Mouse (Mus musculus): ENCODE measurements around the gene 2010300C02Rik. TPM values are rescaled to one million over a fixed set of nuclear protein-coding genes. Genes with fewer than 3 reads are reported as not detected.

2010300C02Rik gene
- polyA plus RNA-seq, 1 experiment from 2014 or later: 6.5 TPM

DNA sequence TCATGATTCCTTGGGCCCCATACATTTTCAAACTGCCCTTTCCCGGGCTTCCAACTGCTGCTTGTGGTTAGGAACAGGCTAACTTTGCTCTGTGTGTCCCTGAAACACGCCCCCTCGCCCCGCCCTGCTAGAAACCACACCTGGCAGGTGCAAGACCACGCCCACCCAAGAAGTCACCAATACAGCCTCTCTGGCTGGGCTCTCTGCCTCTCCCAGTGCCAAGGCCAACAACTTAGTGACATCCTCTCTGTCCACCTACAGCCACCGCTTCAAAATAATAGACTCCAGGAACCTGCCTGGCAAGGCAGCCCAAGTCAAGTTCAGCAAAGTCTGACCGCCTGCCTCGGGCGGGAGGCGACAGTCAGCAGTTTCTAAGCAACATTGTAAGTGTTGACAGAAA lies 53.3 kb downstream of the 2010300C02Rik start:
- H3K4me3 ChIP-seq (ENCODE audit: low read depth, low read length): no peak overlapping the region
- DNase-seq (ENCODE audit: low spot score): peak; percentile 55
- H3K27ac ChIP-seq (replicated peaks; ENCODE audit: low read depth, low read length): no peak overlapping the region
- H3K4me2 ChIP-seq (ENCODE audit: low read depth, low read length): no peak overlapping the region
- 42% methylated on average over 10 of the region's 10 CpGs for WGBS
- H3K4me1 ChIP-seq (ENCODE audit: control insufficient read depth, insufficient read depth, low read length): no peaks in the 10 kb centered on the region
- H3K9me3 ChIP-seq (ENCODE audit: control insufficient read depth, low read length): no peaks in the 10 kb centered on the region
- no peak overlapping the region for H3K9ac ChIP-seq (ENCODE audit: low read depth, low read length)
- H3K36me3 ChIP-seq (ENCODE audit: control insufficient read depth, insufficient read depth, low read length): no peaks in the 10 kb centered on the region
- peak; percentile 71; the same call in 1 of the 2 replicates for ATAC-seq (ENCODE audit: low read depth)
- no peaks in the 10 kb centered on the region for H3K27me3 ChIP-seq (replicated peaks; ENCODE audit: control insufficient read depth, insufficient read depth, low read length)

GRCm38 (mm10) chr1:37665539-37666323 lies 54.2 kb downstream of the 2010300C02Rik start:
- ATAC-seq (ENCODE audit: low read depth): peak; percentile 51; the same call in 1 of the 2 replicates
- DNase-seq (ENCODE audit: low spot score): no peak
- H3K9ac ChIP-seq (ENCODE audit: low read depth, low read length): no peak overlapping the region
- WGBS: 53% methylated on average over 13 of the region's 14 CpGs
- no peaks in the 10 kb centered on the region for H3K27me3 ChIP-seq (replicated peaks; ENCODE audit: control insufficient read depth, insufficient read depth, low read length)
- no peak overlapping the region for H3K4me2 ChIP-seq (ENCODE audit: low read depth, low read length)
- no peaks in the 10 kb centered on the region for H3K36me3 ChIP-seq (ENCODE audit: control insufficient read depth, insufficient read depth, low read length)
- no peaks in the 10 kb centered on the region for H3K9me3 ChIP-seq (ENCODE audit: control insufficient read depth, low read length)
- H3K4me1 ChIP-seq (ENCODE audit: control insufficient read depth, insufficient read depth, low read length): no peaks in the 10 kb centered on the region
- no peak overlapping the region for H3K4me3 ChIP-seq (ENCODE audit: low read depth, low read length)
- no peak overlapping the region for H3K27ac ChIP-seq (replicated peaks; ENCODE audit: low read depth, low read length)

- no peaks in the 10 kb centered on the region for H3K27me3 ChIP-seq (replicated peaks; ENCODE audit: control insufficient read depth, insufficient read depth, low read length)
- no peak overlapping the region for H3K4me3 ChIP-seq (ENCODE audit: low read depth, low read length)
- ATAC-seq (ENCODE audit: low read depth): no peak
- 75% methylated on average over 2 of the region's 2 CpGs for WGBS
- no peak overlapping the region for H3K27ac ChIP-seq (replicated peaks; ENCODE audit: low read depth, low read length)
- H3K36me3 ChIP-seq (ENCODE audit: control insufficient read depth, insufficient read depth, low read length): no peaks in the 10 kb centered on the region
- H3K9me3 ChIP-seq (ENCODE audit: control insufficient read depth, low read length): no peaks in the 10 kb centered on the region
- H3K4me2 ChIP-seq (ENCODE audit: low read depth, low read length): no peak overlapping the region
- no peak overlapping the region for H3K9ac ChIP-seq (ENCODE audit: low read depth, low read length)
- DNase-seq (ENCODE audit: low spot score): no peak
- no peaks in the 10 kb centered on the region for H3K4me1 ChIP-seq (ENCODE audit: control insufficient read depth, insufficient read depth, low read length)
These were observed 55.4 kb downstream of the 2010300C02Rik start for GRCm38 (mm10) chr1:37664496-37664895.

GRCm38 (mm10) chr1:37663606-37664005 lies 56.3 kb downstream of the 2010300C02Rik start:
- no peak overlapping the region for H3K4me3 ChIP-seq (ENCODE audit: low read depth, low read length)
- H3K9ac ChIP-seq (ENCODE audit: low read depth, low read length): no peak overlapping the region
- no peaks in the 10 kb centered on the region for H3K36me3 ChIP-seq (ENCODE audit: control insufficient read depth, insufficient read depth, low read length)
- H3K4me1 ChIP-seq (ENCODE audit: control insufficient read depth, insufficient read depth, low read length): no peaks in the 10 kb centered on the region
- H3K4me2 ChIP-seq (ENCODE audit: low read depth, low read length): no peak overlapping the region
- ATAC-seq (ENCODE audit: low read depth) (no peak), DNase-seq (ENCODE audit: low spot score) (no peak)
- H3K27ac ChIP-seq (replicated peaks; ENCODE audit: low read depth, low read length): no peak overlapping the region
- H3K27me3 ChIP-seq (replicated peaks; ENCODE audit: control insufficient read depth, insufficient read depth, low read length): no peaks in the 10 kb centered on the region
- no peaks in the 10 kb centered on the region for H3K9me3 ChIP-seq (ENCODE audit: control insufficient read depth, low read length)
- WGBS: 86% methylated on average over 5 of the region's 5 CpGs

DNA sequence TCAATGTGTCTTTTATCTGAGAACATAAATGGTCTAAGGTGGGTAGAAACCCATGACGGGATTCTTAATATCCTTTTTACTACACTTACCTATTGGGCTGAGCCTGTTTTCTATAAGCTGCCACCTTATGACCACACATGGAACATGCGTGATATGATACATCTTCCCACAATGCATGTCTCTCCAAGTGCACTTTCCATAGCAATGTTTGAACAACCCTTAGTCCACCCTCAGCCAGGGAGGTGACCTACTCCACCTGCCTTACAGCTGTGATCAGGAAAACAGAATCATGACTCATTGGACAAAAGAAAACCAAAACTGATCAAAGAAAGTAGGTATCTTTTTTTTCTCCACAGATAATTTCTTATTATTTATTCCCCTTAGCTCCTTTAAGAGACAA lies 63.9 kb downstream of the 2010300C02Rik start:
- WGBS: 94% methylated on average over 2 of the region's 2 CpGs
- no peak overlapping the region for H3K4me2 ChIP-seq (ENCODE audit: low read depth, low read length)
- ATAC-seq (ENCODE audit: low read depth): no peak
- no peaks in the 10 kb centered on the region for H3K36me3 ChIP-seq (ENCODE audit: control insufficient read depth, insufficient read depth, low read length)
- DNase-seq (ENCODE audit: low spot score): no peak
- no peaks in the 10 kb centered on the region for H3K4me1 ChIP-seq (ENCODE audit: control insufficient read depth, insufficient read depth, low read length)
- H3K4me3 ChIP-seq (ENCODE audit: low read depth, low read length): no peak overlapping the region
- H3K27me3 ChIP-seq (replicated peaks; ENCODE audit: control insufficient read depth, insufficient read depth, low read length): no peaks in the 10 kb centered on the region
- no peak overlapping the region for H3K27ac ChIP-seq (replicated peaks; ENCODE audit: low read depth, low read length)
- no peak overlapping the region for H3K9ac ChIP-seq (ENCODE audit: low read depth, low read length)
- H3K9me3 ChIP-seq (ENCODE audit: control insufficient read depth, low read length): peaks cover 10% of the 10 kb centered on the region; the same call in 1 of the 2 replicates

DNA sequence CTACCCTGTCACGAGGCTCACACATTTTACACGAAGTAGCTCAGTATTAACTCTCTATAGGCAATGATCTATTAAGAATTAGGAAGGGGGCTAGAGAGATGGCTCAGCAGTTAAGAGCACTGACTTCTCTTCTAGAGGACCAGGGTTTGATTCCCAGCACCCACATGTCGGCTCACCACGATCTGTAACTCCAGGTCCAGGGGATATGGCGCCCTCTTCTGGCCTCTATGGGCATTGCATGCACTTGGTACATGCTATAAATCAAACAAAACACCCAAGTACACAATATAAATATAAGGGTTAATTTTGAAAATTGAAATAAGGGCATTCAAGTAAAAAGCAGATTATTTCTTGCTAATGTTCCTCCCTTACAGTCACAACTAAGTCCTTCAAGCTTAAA lies 65.9 kb downstream of the 2010300C02Rik start:
- Histone ChIP-seq H3K36me3 (ENCODE audit: control insufficient read depth, insufficient read depth, low read length) (no peaks in the 10 kb centered on the region), H3K4me3 (ENCODE audit: low read depth, low read length) (no peak overlapping the region), H3K9me3 (ENCODE audit: control insufficient read depth, low read length) (peaks cover 10% of the 10 kb centered on the region; the same call in 1 of the 2 replicates), H3K27ac (replicated peaks; ENCODE audit: low read depth, low read length) (no peak overlapping the region), H3K4me1 (ENCODE audit: control insufficient read depth, insufficient read depth, low read length) (no peaks in the 10 kb centered on the region), H3K27me3 (replicated peaks; ENCODE audit: control insufficient read depth, insufficient read depth, low read length) (no peaks in the 10 kb centered on the region), H3K4me2 (ENCODE audit: low read depth, low read length) (no peak overlapping the region), H3K9ac (ENCODE audit: low read depth, low read length) (no peak overlapping the region)
- DNase-seq (ENCODE audit: low spot score) (no peak), ATAC-seq (ENCODE audit: low read depth) (no peak)
- 77% methylated on average over 5 of the region's 5 CpGs for WGBS

- no peaks in the 10 kb centered on the region for H3K4me1 ChIP-seq (ENCODE audit: control insufficient read depth, insufficient read depth, low read length)
- no peaks in the 10 kb centered on the region for H3K27me3 ChIP-seq (replicated peaks; ENCODE audit: control insufficient read depth, insufficient read depth, low read length)
- H3K36me3 ChIP-seq (ENCODE audit: control insufficient read depth, insufficient read depth, low read length): no peaks in the 10 kb centered on the region
- DNase-seq (ENCODE audit: low spot score): no peak
- no peak overlapping the region for H3K4me2 ChIP-seq (ENCODE audit: low read depth, low read length)
- no peak overlapping the region for H3K27ac ChIP-seq (replicated peaks; ENCODE audit: low read depth, low read length)
- no peak for ATAC-seq (ENCODE audit: low read depth)
- no peak overlapping the region for H3K9ac ChIP-seq (ENCODE audit: low read depth, low read length)
- no peak overlapping the region for H3K4me3 ChIP-seq (ENCODE audit: low read depth, low read length)
- no peaks in the 10 kb centered on the region for H3K9me3 ChIP-seq (ENCODE audit: control insufficient read depth, low read length)
- 83% methylated on average over 10 of the region's 10 CpGs for WGBS
These were observed 72.8 kb downstream of the 2010300C02Rik start for GRCm38 (mm10) chr1:37647066-37647465.

GRCm38 (mm10) chr1:37644501-37644900 lies 75.4 kb downstream of the 2010300C02Rik start:
- Histone ChIP-seq H3K4me1 (ENCODE audit: control insufficient read depth, insufficient read depth, low read length) (no peaks in the 10 kb centered on the region), H3K4me3 (ENCODE audit: low read depth, low read length) (no peak overlapping the region), H3K27me3 (replicated peaks; ENCODE audit: control insufficient read depth, insufficient read depth, low read length) (no peaks in the 10 kb centered on the region), H3K9ac (ENCODE audit: low read depth, low read length) (no peak overlapping the region), H3K36me3 (ENCODE audit: control insufficient read depth, insufficient read depth, low read length) (no peaks in the 10 kb centered on the region), H3K9me3 (ENCODE audit: control insufficient read depth, low read length) (no peaks in the 10 kb centered on the region), H3K27ac (replicated peaks; ENCODE audit: low read depth, low read length) (no peak overlapping the region), H3K4me2 (ENCODE audit: low read depth, low read length) (no peak overlapping the region)
- WGBS: 87% methylated on average over 16 of the region's 16 CpGs
- no peak for ATAC-seq (ENCODE audit: low read depth)
- DNase-seq (ENCODE audit: low spot score): no peak

DNA sequence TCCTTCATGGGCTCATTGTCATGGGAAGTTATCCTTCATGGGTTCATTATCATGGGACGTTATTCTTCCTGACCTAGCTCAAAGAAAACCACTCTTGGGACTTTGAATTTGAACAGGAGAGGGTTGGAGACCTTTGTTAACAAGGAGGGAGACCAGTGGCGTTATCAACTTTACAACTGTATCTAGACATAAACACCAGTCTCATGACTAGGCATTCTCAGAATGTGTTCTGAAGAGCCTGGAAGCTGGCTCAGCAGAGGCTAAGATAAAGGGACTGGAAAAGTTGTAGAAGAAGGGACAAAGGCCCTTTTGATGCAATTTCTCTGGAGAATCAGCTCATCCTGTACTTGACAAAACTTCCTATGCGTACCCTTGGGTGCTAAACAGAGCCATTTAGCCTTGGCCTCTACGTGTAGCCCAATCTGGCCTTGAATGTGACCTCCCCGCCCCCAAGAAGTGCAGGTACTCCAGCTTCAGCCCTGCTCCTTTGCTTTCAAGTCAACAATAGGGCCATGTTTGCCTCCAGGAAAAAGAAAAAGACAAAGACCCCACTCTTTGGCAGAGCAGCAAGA lies 76.0 kb downstream of the 2010300C02Rik start:
- DNase-seq (ENCODE audit: low spot score) (no peak), ATAC-seq (ENCODE audit: low read depth) (no peak)
- Histone ChIP-seq H3K27me3 (replicated peaks; ENCODE audit: control insufficient read depth, insufficient read depth, low read length) (no peaks in the 10 kb centered on the region), H3K4me2 (ENCODE audit: low read depth, low read length) (no peak overlapping the region), H3K27ac (replicated peaks; ENCODE audit: low read depth, low read length) (no peak overlapping the region), H3K9ac (ENCODE audit: low read depth, low read length) (no peak overlapping the region), H3K4me1 (ENCODE audit: control insufficient read depth, insufficient read depth, low read length) (no peaks in the 10 kb centered on the region), H3K36me3 (ENCODE audit: control insufficient read depth, insufficient read depth, low read length) (no peaks in the 10 kb centered on the region), H3K4me3 (ENCODE audit: low read depth, low read length) (no peak overlapping the region), H3K9me3 (ENCODE audit: control insufficient read depth, low read length) (no peaks in the 10 kb centered on the region)
- WGBS: 82% methylated on average over 5 of the region's 5 CpGs
